Mouse (Mus musculus) kidney, embryonic 16.5 days (tissue): ENCODE data around the gene Gm21981. TPM values are rescaled to one million over a fixed set of nuclear protein-coding genes. Genes with fewer than 3 reads are reported as not detected.
"Not testable (repeated sequence)": the region's sequence is repeated elsewhere in the genome, so short reads cannot be mapped to it uniquely, and the experiment has no call there.

Experiments
- ATAC-seq: fragments of 200-750 bp; cut with Nextera tagmentation; 2 replicates; pipeline ENCODE4 v1.8.0; 2017; ENCODE audit warnings: moderate TSS enrichment; ENCODE audit not compliant: low FRiP score, low TSS enrichment
- H3K27ac ChIP-seq: fragments of 300-500 bp; sonication (generic); 2 replicates; pipeline ENCODE4 v1.5.1; 2014; ENCODE audit warnings: low read length
- H3K27me3 ChIP-seq: fragments of 300-500 bp; sonication (generic); 2 replicates; pipeline ENCODE4 v1.6.1; 2014; ENCODE audit warnings: low read length, control low read depth, mixed read lengths; ENCODE audit not compliant: insufficient read depth
- H3K36me3 ChIP-seq: fragments of 300-500 bp; sonication (generic); 2 replicates; pipeline ENCODE4 v1.6.1; 2014; ENCODE audit warnings: low read length, control low read depth, mixed read lengths; ENCODE audit not compliant: insufficient read depth
- H3K4me1 ChIP-seq: fragments of 300-500 bp; sonication (generic); 2 replicates; pipeline ENCODE4 v1.6.1; 2014; ENCODE audit warnings: low read length, control low read depth, mixed read lengths; ENCODE audit not compliant: insufficient read depth
- H3K4me2 ChIP-seq: fragments of 300-500 bp; sonication (generic); replicated peaks from 2 replicates; pipeline ENCODE4 v1.6.1; 2014; ENCODE audit warnings: low read depth, low read length
- H3K4me3 ChIP-seq: fragments of 300-500 bp; sonication (generic); 2 replicates; pipeline ENCODE4 v1.5.1; 2014; ENCODE audit warnings: mild to moderate bottlenecking, low read length
- H3K9ac ChIP-seq: fragments of 300-500 bp; sonication (generic); replicated peaks from 2 replicates; pipeline ENCODE4 v1.6.1; 2014; ENCODE audit warnings: low read length
- H3K9me3 ChIP-seq: fragments of 300-500 bp; sonication (generic); 2 replicates; pipeline ENCODE4 v1.6.1; 2016; ENCODE audit warnings: low read length, control low read depth
- WGBS: fragments of 180-500 bp; shearing (Covaris S2); extraction: QIAGEN DNeasy Blood & Tissue Kit; methylation state at CpG from one replicate; pipeline ENCODE4 v1.1.7; 2014; 5-methylcytosine and 5-hydroxymethylcytosine counted together
- polyA plus RNA-seq: library from polyadenylated mRNA; unstranded; fragments of >200 nt; fragmentation: Nextera tagmentation; extraction: Ambion mirVana; gene quantifications from 2 replicates; pipeline ENCODE4 v1.2.1, GENCODE M21; 2015

Gene Gm21981
- polyA plus RNA-seq, 1 experiment from 2014 or later = 0.24 TPM

GRCm38 (mm10) chr17:47672311-47673111 is 21.7 kb downstream of the Gm21981 start:
- Histone ChIP-seq H3K36me3 (peaks cover 7% of the 10 kb centered on the region), H3K4me2 (peak overlapping the region; percentile 92), H3K4me3 (peak overlapping the region; percentile 53), H3K9me3 (no peaks in the 10 kb centered on the region), H3K27ac (no peak overlapping the region), H3K27me3 (0 out of 2 replicates have a peak, but pooled peaks cover 5% of the 10 kb centered on the region), H3K9ac (peak overlapping the region; percentile 65), H3K4me1 (peaks cover 18% of the 10 kb centered on the region)
- peak; percentile 91 for ATAC-seq
- 4% methylated on average over 62 of the region's 68 CpGs for WGBS

GRCm38 (mm10) chr17:47671988-47672310 is 22.3 kb downstream of the Gm21981 start:
- peak overlapping the region; percentile 53 for H3K4me3 ChIP-seq
- WGBS = 10% methylated on average over 14 of the region's 14 CpGs
- peak overlapping the region; percentile 65 for H3K9ac ChIP-seq
- H3K4me1 ChIP-seq = peaks cover 17% of the 10 kb centered on the region
- H3K9me3 ChIP-seq = no peaks in the 10 kb centered on the region
- peak; percentile 31 for ATAC-seq
- peak overlapping the region; percentile 92 for H3K4me2 ChIP-seq
- peaks cover 7% of the 10 kb centered on the region for H3K36me3 ChIP-seq
- H3K27me3 ChIP-seq = 0 out of 2 replicates have a peak, but pooled peaks cover 5% of the 10 kb centered on the region
- no peak overlapping the region for H3K27ac ChIP-seq

- 0 out of 2 replicates have a peak, but pooled peaks cover 5% of the 10 kb centered on the region for H3K27me3 ChIP-seq
- H3K4me1 ChIP-seq = peaks cover 17% of the 10 kb centered on the region
- 73% methylated on average over 4 of the region's 4 CpGs for WGBS
- H3K4me2 ChIP-seq = no peak overlapping the region
- no peaks in the 10 kb centered on the region for H3K36me3 ChIP-seq
- no peak overlapping the region for H3K4me3 ChIP-seq
- no peak overlapping the region for H3K27ac ChIP-seq
- no peak for ATAC-seq
- no peak overlapping the region for H3K9ac ChIP-seq
- no peaks in the 10 kb centered on the region for H3K9me3 ChIP-seq
Measured at GRCm38 (mm10) chr17:47669166-47669565, 25.1 kb downstream of the Gm21981 start.

- no peak overlapping the region for H3K27ac ChIP-seq
- no peaks in the 10 kb centered on the region for H3K27me3 ChIP-seq
- no peaks in the 10 kb centered on the region for H3K4me1 ChIP-seq
- H3K36me3 ChIP-seq = no peaks in the 10 kb centered on the region
- H3K9me3 ChIP-seq = no peaks in the 10 kb centered on the region
- no peak overlapping the region for H3K4me2 ChIP-seq
- no peak for ATAC-seq
- H3K4me3 ChIP-seq = no peak overlapping the region
- WGBS = 83% methylated on average over 7 of the region's 7 CpGs
- no peak overlapping the region for H3K9ac ChIP-seq
Measured at GRCm38 (mm10) chr17:47664474-47664873, 29.8 kb downstream of the Gm21981 start.

- no peak for ATAC-seq
- no peak overlapping the region for H3K4me3 ChIP-seq
- no peak overlapping the region for H3K27ac ChIP-seq
- H3K27me3 ChIP-seq = no peaks in the 10 kb centered on the region
- no peaks in the 10 kb centered on the region for H3K4me1 ChIP-seq
- WGBS = 75% methylated on average over 9 of the region's 9 CpGs
- no peak overlapping the region for H3K9ac ChIP-seq
- H3K36me3 ChIP-seq = no peaks in the 10 kb centered on the region
- H3K4me2 ChIP-seq = no peak overlapping the region
- H3K9me3 ChIP-seq = no peaks in the 10 kb centered on the region
Measured at GRCm38 (mm10) chr17:47663009-47663713, 31.1 kb downstream of the Gm21981 start.

DNA sequence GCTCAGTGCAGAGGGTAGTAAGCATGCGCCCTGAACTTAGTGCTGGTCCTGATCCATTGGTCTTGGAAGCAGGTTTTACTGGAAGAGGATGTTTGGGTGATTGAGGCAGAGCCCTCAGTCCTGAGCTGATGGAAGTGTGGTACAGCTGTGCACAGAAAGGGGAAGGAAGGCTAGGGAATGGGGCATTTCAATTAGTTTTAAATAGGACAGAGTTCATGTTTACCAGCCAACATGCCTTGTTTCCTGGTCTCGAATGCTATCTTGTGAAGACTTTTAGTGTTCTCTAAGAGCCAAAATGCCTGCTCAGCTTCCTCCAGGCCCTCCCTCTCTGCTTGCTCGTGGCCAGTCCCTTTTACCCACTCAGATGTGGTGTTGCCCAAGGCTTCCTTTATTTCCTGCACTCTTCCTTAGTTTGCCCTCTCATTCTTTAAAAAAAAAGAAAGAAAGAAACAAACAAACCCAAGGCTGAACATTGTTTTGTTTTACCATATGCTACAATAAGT is 35.5 kb downstream of the Gm21981 start:
- H3K27ac ChIP-seq = no peak overlapping the region
- ATAC-seq = no peak
- H3K4me1 ChIP-seq = no peaks in the 10 kb centered on the region
- H3K27me3 ChIP-seq = no peaks in the 10 kb centered on the region
- WGBS = 88% methylated on average over 3 of the region's 3 CpGs
- no peaks in the 10 kb centered on the region for H3K36me3 ChIP-seq
- no peak overlapping the region for H3K4me2 ChIP-seq
- no peak overlapping the region for H3K4me3 ChIP-seq
- H3K9ac ChIP-seq = no peak overlapping the region
- no peaks in the 10 kb centered on the region for H3K9me3 ChIP-seq

GRCm38 (mm10) chr17:47657901-47658300 is 36.4 kb downstream of the Gm21981 start:
- Histone ChIP-seq H3K36me3 (no peaks in the 10 kb centered on the region), H3K4me3 (no peak overlapping the region), H3K27ac (no peak overlapping the region), H3K27me3 (no peaks in the 10 kb centered on the region), H3K4me1 (no peaks in the 10 kb centered on the region), H3K9ac (no peak overlapping the region), H3K9me3 (no peaks in the 10 kb centered on the region), H3K4me2 (no peak overlapping the region)
- WGBS = 79% methylated on average over 4 of the region's 4 CpGs
- ATAC-seq = no peak

DNA sequence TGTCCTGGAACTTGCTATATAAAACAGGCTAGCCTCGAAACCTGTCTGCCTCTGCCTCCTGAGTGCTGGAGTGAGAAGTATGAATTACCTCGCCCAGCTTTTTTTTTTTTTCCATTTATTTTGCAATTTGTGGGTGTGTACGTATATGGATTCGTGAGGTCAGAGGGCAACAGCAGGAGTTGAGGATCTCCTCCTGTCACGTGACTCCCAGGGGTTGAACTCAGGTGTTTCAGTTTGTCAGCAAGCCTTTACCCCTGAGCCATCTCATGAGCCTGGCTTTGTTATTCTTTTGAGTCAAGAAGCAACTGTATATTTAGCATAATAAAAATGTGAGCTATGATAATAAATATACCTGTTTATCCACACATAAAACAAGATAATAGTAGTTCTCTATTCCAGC is 38.6 kb downstream of the Gm21981 start:
- Histone ChIP-seq H3K4me2 (no peak overlapping the region), H3K27me3 (no peaks in the 10 kb centered on the region), H3K4me1 (no peaks in the 10 kb centered on the region), H3K4me3 (no peak overlapping the region), H3K27ac (no peak overlapping the region), H3K9me3 (no peaks in the 10 kb centered on the region), H3K36me3 (no peaks in the 10 kb centered on the region), H3K9ac (no peak overlapping the region)
- no peak for ATAC-seq
- 78% methylated on average over 5 of the region's 5 CpGs for WGBS

DNA sequence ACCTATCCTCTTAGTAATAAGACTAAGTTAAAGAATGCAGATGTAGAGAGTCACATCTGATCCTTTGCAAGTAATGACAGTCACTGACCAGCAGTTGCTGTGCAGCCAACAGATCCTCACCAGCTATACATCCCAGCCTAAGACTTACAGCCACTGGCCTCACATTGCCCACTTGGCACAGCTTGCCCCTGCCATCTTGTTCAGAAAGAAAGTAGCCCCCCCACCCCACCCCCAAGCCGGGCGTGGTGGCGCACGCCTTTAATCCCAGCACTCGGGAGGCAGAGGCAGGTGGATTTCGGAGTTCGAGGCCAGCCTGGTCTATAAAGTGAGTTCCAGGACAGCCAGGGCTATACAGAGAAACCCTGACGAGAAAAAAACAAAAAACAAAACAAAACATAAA is 39.9 kb downstream of the Gm21981 start:
- ATAC-seq, H3K4me3 ChIP-seq: not testable (repeated sequence)
- 95% methylated on average over 8 of the region's 8 CpGs for WGBS

GRCm38 (mm10) chr17:47651953-47652352 is 42.3 kb downstream of the Gm21981 start:
- no peak for ATAC-seq
- no peak overlapping the region for H3K9ac ChIP-seq
- WGBS = 83% methylated on average over 2 of the region's 2 CpGs
- no peak overlapping the region for H3K4me3 ChIP-seq
- H3K36me3 ChIP-seq = no peaks in the 10 kb centered on the region
- H3K9me3 ChIP-seq = no peaks in the 10 kb centered on the region
- H3K27ac ChIP-seq = no peak overlapping the region
- H3K4me2 ChIP-seq = no peak overlapping the region
- no peaks in the 10 kb centered on the region for H3K4me1 ChIP-seq
- no peaks in the 10 kb centered on the region for H3K27me3 ChIP-seq

More for the DNA sequence above, 39.9 kb downstream of the Gm21981 start:
- not testable (repeated sequence) for H3K9ac ChIP-seq, H3K27ac ChIP-seq, H3K36me3 ChIP-seq, H3K4me2 ChIP-seq, H3K27me3 ChIP-seq, H3K4me1 ChIP-seq, H3K9me3 ChIP-seq
